Mouse (Mus musculus): ENCODE data around the gene Gm42420. TPM values are rescaled to one million over a fixed set of nuclear protein-coding genes. Genes with fewer than 3 reads are reported as not detected.
A peak's percentile ranks its signal among the peaks of the same experiment; 100 is the strongest.

The Gm42420 gene
- polyA plus RNA-seq, 1 experiment from 2014 or later, result 1.5 TPM

- peak overlapping the region; percentile 85 for H3K4me3 ChIP-seq (replicated peaks)
- H3K4me1 ChIP-seq, result peaks cover 9% of the 10 kb centered on the region
- WGBS, result 65% methylated on average over 7 of the region's 7 CpGs
- H3K27ac ChIP-seq, result no peak overlapping the region
- no peaks in the 10 kb centered on the region for H3K9me3 ChIP-seq
- peaks cover 11% of the 10 kb centered on the region; the same call in 1 of the 2 replicates for H3K36me3 ChIP-seq
- no peak for ATAC-seq (ENCODE audit: insufficient read depth, low FRiP score, low read depth)
- no peaks in the 10 kb centered on the region for H3K27me3 ChIP-seq (replicated peaks)
- H3K9ac ChIP-seq, result no peak overlapping the region; the same call in 1 of the 2 replicates
- H3K4me2 ChIP-seq, result peak overlapping the region; percentile 77
These were observed 10.6 kb upstream of the Gm42420 start for GRCm38 (mm10) chr6:39574951-39575350.

- H3K9ac ChIP-seq, result no peak overlapping the region
- peaks cover 27% of the 10 kb centered on the region for H3K36me3 ChIP-seq
- H3K4me1 ChIP-seq, result peaks cover 5% of the 10 kb centered on the region
- H3K4me2 ChIP-seq, result no peak overlapping the region
- no peaks in the 10 kb centered on the region for H3K9me3 ChIP-seq
- H3K4me3 ChIP-seq (replicated peaks), result no peak overlapping the region
- H3K27ac ChIP-seq, result no peak overlapping the region
- no peak for ATAC-seq (ENCODE audit: insufficient read depth, low FRiP score, low read depth)
- WGBS, result 84% methylated on average over 7 of the region's 7 CpGs
- H3K27me3 ChIP-seq (replicated peaks), result no peaks in the 10 kb centered on the region
These were observed 6.0 kb upstream of the Gm42420 start for GRCm38 (mm10) chr6:39579552-39579951.

- peaks cover 27% of the 10 kb centered on the region for H3K36me3 ChIP-seq
- no peaks in the 10 kb centered on the region for H3K9me3 ChIP-seq
- H3K4me2 ChIP-seq, result no peak overlapping the region
- no peaks in the 10 kb centered on the region for H3K4me1 ChIP-seq
- no peak overlapping the region for H3K27ac ChIP-seq
- ATAC-seq (ENCODE audit: insufficient read depth, low FRiP score, low read depth), result no peak
- H3K4me3 ChIP-seq (replicated peaks), result no peak overlapping the region
- H3K27me3 ChIP-seq (replicated peaks), result no peaks in the 10 kb centered on the region
- 87% methylated on average over 2 of the region's 2 CpGs for WGBS
- H3K9ac ChIP-seq, result no peak overlapping the region
These were observed 5.0 kb upstream of the Gm42420 start for GRCm38 (mm10) chr6:39580558-39580957.

- ATAC-seq (ENCODE audit: insufficient read depth, low FRiP score, low read depth), result peak; percentile 73; the same call in 1 of the 2 replicates
- H3K27me3 ChIP-seq (replicated peaks), result no peaks in the 10 kb centered on the region
These were observed 4.3 kb upstream of the Gm42420 start for GRCm38 (mm10) chr6:39581087-39581784.

GRCm38 (mm10) chr6:39591481-39591880, 5.9 kb downstream of the Gm42420 start:
- Histone ChIP-seq H3K9ac (no peak overlapping the region), H3K4me1 (peaks cover 6% of the 10 kb centered on the region), H3K4me2 (peak overlapping the region; percentile 70), H3K4me3 (replicated peaks) (no peak overlapping the region), H3K27ac (no peak overlapping the region), H3K27me3 (replicated peaks) (no peaks in the 10 kb centered on the region), H3K36me3 (peaks cover 8% of the 10 kb centered on the region), H3K9me3 (no peaks in the 10 kb centered on the region)
- WGBS, result 92% methylated on average over 4 of the region's 4 CpGs
- no peak for ATAC-seq (ENCODE audit: insufficient read depth, low FRiP score, low read depth)

More at GRCm38 (mm10) chr6:39581087-39581784, 4.3 kb upstream of the Gm42420 start:
- Histone ChIP-seq H3K4me3 (replicated peaks) (no peak overlapping the region), H3K4me2 (no peak overlapping the region), H3K9me3 (no peaks in the 10 kb centered on the region), H3K27ac (no peak overlapping the region), H3K36me3 (peaks cover 27% of the 10 kb centered on the region), H3K9ac (no peak overlapping the region), H3K4me1 (no peaks in the 10 kb centered on the region)
- 77% methylated on average over 7 of the region's 7 CpGs for WGBS

- peak within 1 kb of the TSS; percentile 90 for H3K27ac ChIP-seq
- no peaks in the 10 kb centered on the region for H3K27me3 ChIP-seq (replicated peaks)
- ATAC-seq (ENCODE audit: insufficient read depth, low FRiP score, low read depth), result peak; percentile 97
- H3K36me3 ChIP-seq, result peaks cover 3% of the 10 kb centered on the region
- H3K9ac ChIP-seq, result peak within 1 kb of the TSS; percentile 73
- peaks cover 6% of the 10 kb centered on the region for H3K4me1 ChIP-seq
- peak within 1 kb of the TSS; percentile 70 for H3K4me2 ChIP-seq
- WGBS, result under 1% methylated on average over 56 of the region's 56 CpGs
- H3K9me3 ChIP-seq, result no peaks in the 10 kb centered on the region
- peak within 1 kb of the TSS; percentile 84 for H3K4me3 ChIP-seq (replicated peaks)
These were observed 7.1 kb downstream of the Gm42420 start, which contains the start of gene Ndufb2 for GRCm38 (mm10) chr6:39592401-39593214. Gene Ndufb2, plus strand, starts transcription at chr6:39592574.

- Histone ChIP-seq H3K27me3 (replicated peaks) (no peaks in the 10 kb centered on the region), H3K9ac (no peak overlapping the region), H3K4me2 (no peak overlapping the region), H3K4me1 (no peaks in the 10 kb centered on the region), H3K4me3 (replicated peaks) (no peak overlapping the region), H3K36me3 (peaks cover 26% of the 10 kb centered on the region), H3K9me3 (no peaks in the 10 kb centered on the region), H3K27ac (no peak overlapping the region)
- no peak for ATAC-seq (ENCODE audit: insufficient read depth, low FRiP score, low read depth)
- 92% methylated on average over 3 of the region's 3 CpGs for WGBS
These were observed 15.3 kb downstream of the Gm42420 start for GRCm38 (mm10) chr6:39600851-39601250.

GRCm38 (mm10) chr6:39601828-39602227, 16.3 kb downstream of the Gm42420 start:
- no peaks in the 10 kb centered on the region for H3K4me1 ChIP-seq
- WGBS, result 85% methylated on average over 3 of the region's 3 CpGs
- no peaks in the 10 kb centered on the region for H3K9me3 ChIP-seq
- no peaks in the 10 kb centered on the region for H3K27me3 ChIP-seq (replicated peaks)
- no peak overlapping the region for H3K27ac ChIP-seq
- no peak overlapping the region for H3K4me2 ChIP-seq
- H3K9ac ChIP-seq, result no peak overlapping the region
- peaks cover 26% of the 10 kb centered on the region for H3K36me3 ChIP-seq
- ATAC-seq (ENCODE audit: insufficient read depth, low FRiP score, low read depth), result no peak
- H3K4me3 ChIP-seq (replicated peaks), result no peak overlapping the region

- no peak overlapping the region for H3K9ac ChIP-seq
- no peaks in the 10 kb centered on the region for H3K27me3 ChIP-seq (replicated peaks)
- H3K9me3 ChIP-seq, result no peaks in the 10 kb centered on the region
- H3K27ac ChIP-seq, result no peak overlapping the region
- no peak overlapping the region for H3K4me3 ChIP-seq (replicated peaks)
- 76% methylated on average over 5 of the region's 5 CpGs for WGBS
- H3K4me1 ChIP-seq, result no peaks in the 10 kb centered on the region
- ATAC-seq (ENCODE audit: insufficient read depth, low FRiP score, low read depth), result no peak
- H3K36me3 ChIP-seq, result peaks cover 13% of the 10 kb centered on the region
- no peak overlapping the region for H3K4me2 ChIP-seq
These were observed 19.0 kb downstream of the Gm42420 start for GRCm38 (mm10) chr6:39604565-39604964.

GRCm38 (mm10) chr6:39606056-39606455, 20.5 kb downstream of the Gm42420 start:
- ATAC-seq (ENCODE audit: insufficient read depth, low FRiP score, low read depth), result no peak
- H3K36me3 ChIP-seq, result peaks cover 4% of the 10 kb centered on the region; the same call in 1 of the 2 replicates
- H3K9me3 ChIP-seq, result no peaks in the 10 kb centered on the region
- no peak overlapping the region for H3K27ac ChIP-seq
- H3K4me1 ChIP-seq, result no peaks in the 10 kb centered on the region
- WGBS, result 61% methylated on average over 6 of the region's 6 CpGs
- no peaks in the 10 kb centered on the region for H3K27me3 ChIP-seq (replicated peaks)
- H3K4me3 ChIP-seq (replicated peaks), result no peak overlapping the region
- H3K9ac ChIP-seq, result no peak overlapping the region
- H3K4me2 ChIP-seq, result no peak overlapping the region

- H3K9ac ChIP-seq, result no peak overlapping the region
- H3K36me3 ChIP-seq, result 0 out of 2 replicates have a peak, but pooled peaks cover 4% of the 10 kb centered on the region
- H3K9me3 ChIP-seq, result no peaks in the 10 kb centered on the region
- 65% methylated on average over 3 of the region's 3 CpGs for whole genome bisulfite sequencing
- no peak for ATAC-seq (ENCODE audit: insufficient read depth, low FRiP score, low read depth)
- H3K27me3 ChIP-seq (replicated peaks), result no peaks in the 10 kb centered on the region
- H3K4me2 ChIP-seq, result no peak overlapping the region
- no peak overlapping the region for H3K27ac ChIP-seq
- H3K4me1 ChIP-seq, result no peaks in the 10 kb centered on the region
- no peak overlapping the region for H3K4me3 ChIP-seq (replicated peaks)
These were observed 21.3 kb downstream of the Gm42420 start for GRCm38 (mm10) chr6:39606862-39607261.

- no peak overlapping the region for H3K4me2 ChIP-seq
- WGBS, result 45% methylated on average over 5 of the region's 5 CpGs
- no peaks in the 10 kb centered on the region for H3K4me1 ChIP-seq
- H3K27me3 ChIP-seq (replicated peaks), result no peaks in the 10 kb centered on the region
- H3K36me3 ChIP-seq, result 0 out of 2 replicates have a peak, but pooled peaks cover 4% of the 10 kb centered on the region
- H3K4me3 ChIP-seq (replicated peaks), result no peak overlapping the region
- H3K27ac ChIP-seq, result no peak overlapping the region
- no peak overlapping the region for H3K9ac ChIP-seq
- ATAC-seq (ENCODE audit: insufficient read depth, low FRiP score, low read depth), result no peak
- no peaks in the 10 kb centered on the region for H3K9me3 ChIP-seq
These were observed 21.8 kb downstream of the Gm42420 start for GRCm38 (mm10) chr6:39607365-39607764.

All from stomach, embryonic 15.5 days (tissue).